Mouse (Mus musculus): ENCODE results near the gene Krt222.

GRCm38 (mm10) chr11:99256213-99256612 lies 12.3 kb upstream of the Krt222 start:
- TF ChIP-seq CTCF (IDR thresholded peaks at IDR 0.05; ENCODE audit: low read depth) (peak; percentile 52), EP300 (IDR thresholded peaks at IDR 0.05; ENCODE audit: low read depth) (no peak)
